Mouse (Mus musculus): ENCODE data around the gene Ncln.

Ncln gene

GRCm38 (mm10) chr10:81496264-81496901 lies at the start of gene Ncln:
TSS of gene Ncln (minus strand) at chr10:81496392.
- peak; percentile 98 for DNase-seq (ENCODE audit: low spot score)

- peak; percentile 99 for DNase-seq (ENCODE audit: low spot score)
Measured at GRCm38 (mm10) chr10:81545161-81545747, 49.1 kb upstream of the Ncln start, which contains the start of gene Gna11. TSS of gene Gna11 (minus strand) at chr10:81545190.

GRCm38 (mm10) chr10:81544296-81545160 lies 48.3 kb upstream of the Ncln start:
- DNase-seq (ENCODE audit: low spot score), result peak; percentile 29

GRCm38 (mm10) chr10:81543633-81544032 lies 47.4 kb upstream of the Ncln start:
- DNase-seq (ENCODE audit: low spot score), result no peak

GRCm38 (mm10) chr10:81542727-81543460 lies 46.7 kb upstream of the Ncln start:
- DNase-seq (ENCODE audit: low spot score), result no peak

- DNase-seq (ENCODE audit: low spot score), result no peak
Measured at GRCm38 (mm10) chr10:81541803-81542202, 45.6 kb upstream of the Ncln start.

GRCm38 (mm10) chr10:81541363-81541762 lies 45.2 kb upstream of the Ncln start:
- no peak for DNase-seq (ENCODE audit: low spot score)

- DNase-seq (ENCODE audit: low spot score), result no peak
Measured at GRCm38 (mm10) chr10:81538321-81539048, 42.3 kb upstream of the Ncln start.

GRCm38 (mm10) chr10:81537429-81537828 lies 41.2 kb upstream of the Ncln start:
- no peak for DNase-seq (ENCODE audit: low spot score)

- DNase-seq (ENCODE audit: low spot score), result no peak
Measured at GRCm38 (mm10) chr10:81536734-81537133, 40.5 kb upstream of the Ncln start.

- no peak for DNase-seq (ENCODE audit: low spot score)
Measured at GRCm38 (mm10) chr10:81534826-81535225, 38.6 kb upstream of the Ncln start.

- DNase-seq (ENCODE audit: low spot score), result peak; percentile 88
Measured at GRCm38 (mm10) chr10:81526779-81527178, 30.6 kb upstream of the Ncln start.

- DNase-seq (ENCODE audit: low spot score), result no peak
Measured at GRCm38 (mm10) chr10:81525017-81525694, 29.0 kb upstream of the Ncln start.

- DNase-seq (ENCODE audit: low spot score), result no peak
Measured at GRCm38 (mm10) chr10:81524051-81524605, 27.9 kb upstream of the Ncln start, which contains the start of gene Gna15. TSS of gene Gna15 (minus strand) at chr10:81524225.

- no peak for DNase-seq (ENCODE audit: low spot score)
Measured at GRCm38 (mm10) chr10:81523570-81523969, 27.4 kb upstream of the Ncln start.

- no peak for DNase-seq (ENCODE audit: low spot score)
Measured at GRCm38 (mm10) chr10:81523142-81523541, 26.9 kb upstream of the Ncln start.

- no peak for DNase-seq (ENCODE audit: low spot score)
Measured at GRCm38 (mm10) chr10:81519978-81520365, 23.8 kb upstream of the Ncln start.

- no peak for DNase-seq (ENCODE audit: low spot score)
Measured at GRCm38 (mm10) chr10:81519227-81519977, 23.2 kb upstream of the Ncln start.

- peak; percentile 78 for DNase-seq (ENCODE audit: low spot score)
Measured at GRCm38 (mm10) chr10:81518546-81518945, 22.4 kb upstream of the Ncln start.

GRCm38 (mm10) chr10:81517227-81517626 lies 21.0 kb upstream of the Ncln start:
- DNase-seq (ENCODE audit: low spot score), result no peak
